Mouse (Mus musculus) myocyte (in vitro differentiated cells): ENCODE results near the gene Mtfr1l.
A peak's percentile ranks its signal among the peaks of the same experiment; 100 is the strongest.

Experiments used
- CEBPB ChIP-seq: IDR thresholded peaks from 2 replicates; pipeline ENCODE4 v1.6.1; 2011; ENCODE audit warnings: mild to moderate bottlenecking, moderate library complexity; ENCODE audit not compliant: poor library complexity, insufficient read depth, severe bottlenecking
- E2F4 ChIP-seq: IDR thresholded peaks from one replicate; pipeline ENCODE4 v1.6.1; 2011; ENCODE audit warnings: mild to moderate bottlenecking, control low read depth, moderate library complexity; ENCODE audit not compliant: insufficient read depth
- MAX ChIP-seq: IDR thresholded peaks from one replicate; pipeline ENCODE4 v1.6.1; 2011; ENCODE audit warnings: low read depth, mild to moderate bottlenecking, control low read depth
- MYOD1 ChIP-seq, 3 experiments: IDR thresholded peaks; one replicate each; pipeline ENCODE4 v1.6.1; 2011; ENCODE audit warnings: control low read depth in 2 of 3, low read depth in 2 of 3, mild to moderate bottlenecking in 2 of 3, moderate library complexity in 1 of 3; ENCODE audit not compliant: insufficient read length in 2 of 3, control insufficient read depth in 1 of 3
- MYOG ChIP-seq, 3 experiments: IDR thresholded peaks; one replicate each; pipeline ENCODE4 v1.6.1; 2011; ENCODE audit warnings: control low read depth in 2 of 3, low read depth in 2 of 3, mild to moderate bottlenecking in 2 of 3; ENCODE audit not compliant: insufficient read length in 2 of 3, control insufficient read depth in 1 of 3, insufficient read depth in 1 of 3
- POLR2A ChIP-seq: IDR thresholded peaks from one replicate; pipeline ENCODE4 v1.6.1; 2011; ENCODE audit warnings: low read depth, mild to moderate bottlenecking, control low read depth, moderate library complexity; ENCODE audit not compliant: insufficient read length
- POLR2AphosphoS2 ChIP-seq: IDR thresholded peaks from one replicate; pipeline ENCODE4 v1.6.1; 2011; ENCODE audit warnings: low read depth, control low read depth; ENCODE audit not compliant: insufficient read length
- SRF ChIP-seq: IDR thresholded peaks from one replicate; pipeline ENCODE4 v1.6.1; 2011; ENCODE audit warnings: low read depth; ENCODE audit not compliant: control insufficient read depth, insufficient read length
- TCF12 ChIP-seq: IDR thresholded peaks from one replicate; pipeline ENCODE4 v1.6.1; 2011; ENCODE audit warnings: mild to moderate bottlenecking, control low read depth; ENCODE audit not compliant: poor library complexity, insufficient read depth, severe bottlenecking
- USF1 ChIP-seq: IDR thresholded peaks from one replicate; pipeline ENCODE4 v1.6.1; 2011; ENCODE audit warnings: low read depth, mild to moderate bottlenecking, control low read depth, moderate library complexity

DNA sequence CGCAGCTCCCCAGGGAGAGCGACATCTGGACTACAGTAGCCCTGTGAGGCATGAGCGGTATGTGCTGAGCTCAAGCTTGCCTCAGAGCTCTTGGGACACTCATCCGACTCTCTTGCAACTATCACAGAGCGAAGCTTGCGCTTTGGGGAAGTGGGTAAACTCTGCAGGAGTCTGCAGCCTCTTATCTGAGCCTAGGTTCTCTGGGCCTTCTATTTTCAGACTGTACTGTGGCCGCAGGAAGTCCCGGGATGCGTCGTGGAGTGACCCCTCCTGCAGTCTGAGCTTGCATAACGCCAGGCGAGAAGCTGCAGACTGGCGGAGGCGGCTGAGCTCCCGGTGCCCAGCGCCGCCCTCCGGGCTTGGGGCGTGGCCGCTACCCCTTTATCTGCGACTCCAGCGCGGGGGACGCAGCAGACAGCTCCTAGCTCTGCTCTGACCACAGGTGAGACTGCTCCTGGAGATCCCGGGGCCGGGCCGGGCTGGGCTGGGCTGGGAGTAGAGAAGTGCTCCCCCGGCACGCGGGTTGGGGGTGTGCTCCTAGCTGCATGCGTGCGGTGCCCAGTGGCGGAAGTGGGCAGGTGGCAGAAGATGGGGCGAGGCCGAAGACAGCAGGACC is 38.5 kb downstream of the Mtfr1l start, which contains the start of gene Paqr7:
- TF ChIP-seq SRF (no peak), POLR2A (peak; percentile 57), MYOD1 (IDR thresholded peaks at IDR 0.05; ENCODE audit: control insufficient read depth in 1 of 3, insufficient read length in 2 of 3, low read depth in 2 of 3) (peak in 1 of 3 experiments; percentile 51), MYOG (IDR thresholded peaks at IDR 0.05; ENCODE audit: control insufficient read depth in 1 of 3, insufficient read depth in 1 of 3, insufficient read length in 2 of 3, low read depth in 2 of 3) (peak in 1 of 3 experiments; percentile 5), USF1 (no peak), CEBPB (0 out of 2 replicates have a peak, but pooled peaks have one; percentile 19), MAX (no peak), E2F4 (no peak), POLR2AphosphoS2 (peak; percentile 34), TCF12 (no peak)
